Mouse (Mus musculus) erythroblast, embryonic 14.5 days (primary cell): ENCODE measurements around the gene Qtrt2.

Experiments
- GATA1 ChIP-seq: IDR thresholded peaks from 2 replicates; pipeline ENCODE4 v1.6.1; 2012; ENCODE audit warnings: low read length, inconsistent platforms, mixed read lengths
- TAL1 ChIP-seq: IDR thresholded peaks from 3 replicates; pipeline ENCODE4 v1.6.1; 2012; ENCODE audit warnings: low read length, inconsistent platforms, mixed read lengths

DNA sequence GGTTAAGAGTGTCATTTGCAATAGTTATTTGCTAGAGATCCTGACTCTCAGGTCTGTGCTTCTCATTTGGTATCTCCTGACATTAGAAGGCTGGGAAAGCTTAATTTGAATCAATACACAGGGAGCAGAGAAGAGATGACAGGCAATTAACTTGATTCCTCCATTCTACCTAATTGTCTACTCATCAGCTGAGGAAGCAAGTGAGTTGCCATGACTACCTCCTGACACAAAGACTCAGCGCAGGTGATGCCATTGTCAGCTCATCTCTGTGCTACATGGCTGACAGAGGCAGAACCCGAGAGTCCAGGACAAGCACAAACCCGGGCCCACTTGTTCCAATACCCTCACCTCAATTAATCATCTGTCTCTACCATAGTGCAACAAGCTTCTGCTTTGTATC, 99.1 kb downstream of the Qtrt2 start:
- TF ChIP-seq GATA1 = no peak
- no peak for TF ChIP-seq TAL1
